Mouse (Mus musculus): ENCODE measurements around the gene Wipi1. TPM values are rescaled to one million over a fixed set of nuclear protein-coding genes. Genes with fewer than 3 reads are reported as not detected.
"Not testable (repeated sequence)": the region's sequence is repeated elsewhere in the genome, so short reads cannot be mapped to it uniquely, and the experiment has no call there.

The Wipi1 gene
- 10 to 100 TPM; 59.7 to 64.9 TPM for total RNA-seq (2021)
- long read RNA-seq, experiment 1, transcript Wipi1-202 (13 exons, 2,050 nt): major isoform, 23 of 40 reads
- long read RNA-seq, experiment 1, partial matches to known transcripts: 12 of 40 reads
- long read RNA-seq, experiment 1, other reads (novel, unspliced or antisense): 4 of 40 reads
- long read RNA-seq, experiment 2, transcript Wipi1-202 (13 exons, 2,050 nt): major isoform, 32 of 48 reads
- long read RNA-seq, experiment 2, partial matches to known transcripts: 9 of 48 reads
- long read RNA-seq, experiment 2, other reads (novel, unspliced or antisense): 4 of 48 reads

DNA sequence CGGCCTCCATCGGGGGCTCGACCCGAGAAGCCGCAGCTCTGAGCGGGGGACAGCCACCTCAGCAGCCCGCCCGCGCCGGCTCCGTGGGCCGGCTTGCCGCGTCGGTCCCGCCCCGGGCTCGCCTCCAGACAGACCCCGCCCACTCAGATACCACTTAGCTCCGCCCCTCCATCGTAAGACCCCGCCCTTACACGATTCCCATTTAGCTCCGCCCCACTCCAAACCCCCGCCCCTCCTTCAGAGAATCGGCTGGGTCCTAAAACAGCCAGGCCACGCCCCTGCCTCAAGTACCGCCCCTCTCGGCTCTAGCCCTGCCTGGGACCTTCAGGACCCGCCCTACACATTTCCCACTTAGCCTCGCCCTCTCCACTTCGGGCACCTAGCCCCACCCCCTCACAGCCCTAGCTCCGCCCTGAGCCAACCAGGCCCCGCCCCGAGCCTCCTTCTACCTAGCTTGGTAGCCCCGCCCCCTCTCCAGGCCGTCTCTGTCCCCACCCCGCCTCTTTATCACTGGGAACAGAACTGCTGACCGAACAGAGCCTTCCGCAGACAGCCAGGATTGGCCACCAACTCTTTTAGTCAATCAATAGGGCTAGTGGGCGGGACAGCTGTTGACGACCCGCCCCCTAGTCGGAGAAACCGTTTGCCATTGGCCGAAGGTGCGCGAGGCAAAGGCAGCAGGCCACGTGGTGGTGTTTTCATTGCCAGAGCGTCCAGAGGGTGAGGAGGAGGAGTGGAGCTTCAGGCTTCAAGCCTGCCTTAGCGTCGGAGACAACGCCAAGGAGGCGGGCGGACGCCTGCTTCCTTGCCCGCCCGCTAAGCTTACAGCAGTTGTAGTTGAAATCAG lies at the start of gene Wipi1:
Wipi1 (minus strand) TSS at position 665 of the 847 bp plus-strand sequence.
- DNase-seq: peak; percentile 99

DNA sequence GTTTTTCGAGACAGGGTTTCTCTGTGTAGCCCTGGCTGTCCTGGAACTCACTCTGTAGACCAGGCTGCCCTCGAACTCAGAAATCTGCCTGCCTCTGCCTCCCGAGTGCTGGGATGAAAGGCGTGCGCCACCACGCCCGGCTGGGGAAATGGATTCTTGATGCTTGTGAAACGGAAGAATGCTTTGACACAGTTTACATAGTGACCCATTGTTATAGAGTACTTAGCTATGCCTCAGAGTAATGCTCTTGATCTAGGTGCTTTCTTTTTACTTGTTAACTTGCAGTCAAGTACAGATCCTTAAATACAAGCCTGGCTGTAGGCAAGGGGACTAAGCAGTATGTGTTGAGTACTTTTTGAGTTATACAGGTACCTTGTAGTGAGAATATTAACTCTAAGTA lies 48.8 kb upstream of the Wipi1 start:
- DNase-seq: not testable (repeated sequence)

DNA sequence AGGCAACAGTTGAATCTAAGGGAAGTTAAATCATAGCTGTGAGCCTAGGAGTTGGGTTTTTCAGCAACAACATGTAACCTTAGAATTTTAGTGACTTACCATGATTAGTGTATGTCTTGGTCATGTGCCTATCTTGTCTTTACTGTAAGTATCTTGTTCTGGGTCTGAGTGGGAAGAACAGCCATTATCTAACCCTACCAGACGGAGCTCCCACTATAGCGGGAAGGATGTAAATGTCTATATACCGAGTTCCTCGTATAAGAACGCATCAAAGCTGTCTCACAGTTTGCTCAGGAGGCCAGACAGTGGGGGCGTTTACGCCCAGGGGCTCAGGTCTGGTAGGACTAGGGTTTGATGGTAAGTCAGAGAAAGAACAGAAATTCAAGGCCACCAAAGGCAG lies 44.5 kb upstream of the Wipi1 start:
- no peak for DNase-seq

DNA sequence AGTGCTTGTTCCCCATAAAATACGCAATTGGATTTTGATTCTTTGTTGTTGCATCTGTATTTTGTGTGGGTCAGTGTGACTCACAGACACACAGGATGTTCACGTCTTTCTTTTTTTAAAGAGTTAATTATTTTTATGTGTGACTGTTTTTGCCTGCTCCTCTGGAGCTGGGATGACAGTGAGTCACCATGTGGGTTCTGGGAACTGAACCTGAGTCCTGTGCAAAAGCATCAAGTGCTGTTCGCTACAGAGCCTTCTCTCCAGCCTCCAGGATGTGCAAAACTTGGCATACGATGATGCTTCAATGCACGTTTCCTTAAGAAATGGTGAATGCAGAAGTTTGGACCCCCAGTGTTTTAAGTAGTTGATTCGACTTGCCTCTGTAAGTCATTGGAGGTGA lies 42.8 kb upstream of the Wipi1 start:
- no peak for DNase-seq

DNA sequence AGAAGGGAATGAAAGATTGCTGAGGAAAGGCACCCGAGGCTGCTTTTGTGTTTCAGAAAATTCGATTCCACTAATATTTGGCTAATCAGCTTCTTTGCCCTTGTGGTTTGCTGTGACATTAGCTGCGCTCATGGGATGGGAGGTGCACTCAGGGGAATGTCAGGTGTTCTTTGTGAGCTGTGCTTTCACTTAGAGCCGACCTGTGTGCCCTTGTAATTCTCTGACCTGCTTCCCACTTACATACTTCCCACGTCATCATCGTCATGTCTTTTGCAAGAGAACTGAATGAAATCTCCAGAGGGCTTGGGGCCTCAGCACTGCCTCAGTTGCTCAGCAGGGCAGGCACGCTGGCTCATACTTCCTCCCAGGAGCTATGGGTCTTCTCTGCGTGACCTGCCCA lies 41.4 kb upstream of the Wipi1 start:
- no peak for DNase-seq

DNA sequence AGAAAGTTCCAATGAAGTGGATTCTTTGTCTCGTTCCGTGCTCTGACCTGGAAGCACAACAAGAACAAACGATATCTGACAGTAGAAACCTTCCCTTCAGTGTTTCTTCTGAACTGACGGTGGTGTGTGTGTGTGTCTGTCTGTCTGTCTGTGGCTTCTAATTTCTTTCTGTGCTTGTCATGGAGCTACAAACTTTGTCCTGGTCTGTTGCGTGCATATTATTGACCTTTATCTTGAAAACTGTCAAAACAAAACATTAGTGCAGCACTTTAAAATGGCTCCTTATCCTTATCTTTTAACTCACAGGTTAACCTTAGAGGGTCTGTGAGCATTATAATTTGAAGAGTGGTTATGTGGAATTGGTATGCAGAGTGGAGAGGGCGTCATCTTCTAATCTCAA lies 40.7 kb upstream of the Wipi1 start:
- DNase-seq: no peak

DNA sequence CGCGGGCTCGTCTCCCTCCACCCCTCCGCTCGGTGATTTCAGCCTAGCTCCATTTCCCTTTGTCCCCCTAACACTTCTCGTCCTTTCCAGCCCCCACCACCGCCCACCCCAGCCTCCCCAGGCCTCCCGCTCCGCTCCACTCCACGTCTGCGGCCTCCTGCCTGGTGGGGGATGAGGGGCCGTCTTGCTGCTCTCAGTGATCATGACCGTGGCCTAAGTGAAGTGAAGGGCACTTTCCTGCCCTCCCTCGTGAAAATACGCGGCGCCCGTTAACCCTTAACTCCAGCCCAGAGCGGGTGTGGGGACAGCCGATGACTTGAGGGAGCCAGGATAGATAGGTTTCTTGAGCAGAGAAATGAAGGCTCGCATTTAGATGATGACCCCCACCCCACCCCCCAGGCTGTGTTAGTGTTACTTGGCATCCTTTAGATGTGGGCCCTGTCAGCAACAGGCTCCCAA lies 39.8 kb upstream of the Wipi1 start:
- peak; percentile 36 for DNase-seq

DNA sequence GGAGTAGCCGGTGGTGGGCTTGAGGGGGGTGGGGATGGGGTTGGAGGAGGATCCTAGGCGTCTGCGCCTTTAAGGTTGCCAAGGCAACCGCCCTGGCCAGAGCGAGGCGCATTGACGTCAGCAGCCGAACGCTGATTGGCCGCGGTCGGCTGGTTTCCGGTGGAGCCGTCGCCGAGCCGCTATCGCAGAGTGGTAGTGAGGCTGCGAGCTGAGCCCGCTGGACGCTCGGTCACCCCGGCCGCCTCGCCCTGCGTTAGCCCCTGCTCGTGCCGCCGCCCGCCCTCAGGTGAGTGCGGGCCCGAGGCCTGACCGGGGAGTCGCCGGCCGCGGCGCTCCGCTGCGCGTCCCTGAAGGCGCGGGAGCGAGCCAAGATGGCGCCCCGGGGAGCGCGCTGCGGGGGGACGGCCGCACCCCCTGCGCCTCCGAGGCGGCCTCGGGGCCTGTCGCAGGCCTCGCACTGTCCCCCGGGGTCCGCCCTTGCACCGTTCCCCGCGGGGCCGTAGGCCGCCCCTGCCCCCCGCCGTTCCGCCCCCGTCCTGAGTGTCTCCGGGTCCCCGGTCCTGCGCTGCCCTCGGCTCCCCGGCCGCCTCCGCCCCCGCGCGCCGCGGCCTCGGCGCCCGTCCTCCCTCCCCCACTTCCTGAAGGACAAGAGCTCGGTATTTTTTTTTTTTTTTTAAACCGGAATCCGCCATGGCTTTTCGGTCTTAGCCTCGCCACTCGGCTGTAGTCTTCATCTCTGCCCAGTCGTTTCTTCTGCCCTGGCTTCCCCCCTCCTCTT lies 39.2 kb upstream of the Wipi1 start:
- peak; percentile 91 for DNase-seq

DNA sequence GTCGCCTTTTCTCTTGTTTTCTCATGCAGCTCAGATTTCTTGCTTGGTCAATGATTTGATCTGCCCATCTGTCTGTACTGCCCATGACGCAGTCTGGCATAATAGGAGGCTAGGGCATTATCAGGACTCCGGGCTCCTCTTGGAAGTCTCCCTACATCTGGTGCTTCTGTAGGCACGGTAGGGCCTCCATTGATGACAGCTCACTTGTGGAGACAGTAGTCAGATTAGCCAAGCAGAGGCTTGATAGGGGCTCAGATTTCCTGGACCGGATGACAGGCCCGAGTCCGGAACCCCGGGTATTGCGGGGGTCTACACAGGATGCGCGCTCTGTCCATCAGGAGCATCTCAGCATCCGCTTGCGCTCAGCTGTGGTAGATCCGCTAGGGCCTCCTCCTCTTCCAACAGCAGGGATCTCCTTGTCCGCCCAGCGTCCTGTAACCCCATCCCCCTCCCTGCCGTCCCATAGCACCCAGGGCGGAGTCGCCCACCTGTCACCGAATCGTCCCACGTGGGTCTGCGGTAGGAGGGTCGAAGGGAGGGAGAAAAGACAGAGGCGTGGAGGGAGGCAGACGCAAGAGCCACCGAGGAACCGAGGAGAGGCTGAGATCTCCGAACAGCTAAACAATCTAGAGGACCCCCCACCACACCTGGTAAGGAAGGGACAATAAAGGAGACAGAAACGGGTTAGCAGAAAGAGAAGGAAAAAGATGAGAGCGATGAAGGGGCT lies 38.4 kb upstream of the Wipi1 start:
- peak; percentile 74 for DNase-seq

DNA sequence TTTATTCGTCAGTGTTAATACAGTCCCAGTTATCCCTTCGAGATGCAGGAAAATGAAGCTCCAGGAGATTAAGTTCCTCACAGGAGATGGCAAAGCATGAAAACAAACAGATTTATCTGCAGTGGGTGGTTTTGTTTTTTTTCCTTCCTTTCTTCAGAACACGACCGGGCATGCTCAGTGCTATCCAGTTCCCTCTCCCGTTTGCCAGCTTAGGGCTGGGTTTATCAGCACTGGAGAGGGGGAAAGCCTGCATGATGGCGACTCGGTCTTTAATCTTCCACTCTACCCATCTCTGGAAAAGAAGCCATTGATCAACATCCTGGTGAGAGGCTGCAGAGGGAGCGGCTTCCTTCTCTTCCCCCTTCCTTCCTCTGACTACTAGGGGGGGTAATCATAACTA lies 37.4 kb upstream of the Wipi1 start, which contains the start of gene Prkar1a:
Prkar1a (plus strand) TSS at position 200 of the 400 bp plus-strand sequence.
- no peak for DNase-seq

DNA sequence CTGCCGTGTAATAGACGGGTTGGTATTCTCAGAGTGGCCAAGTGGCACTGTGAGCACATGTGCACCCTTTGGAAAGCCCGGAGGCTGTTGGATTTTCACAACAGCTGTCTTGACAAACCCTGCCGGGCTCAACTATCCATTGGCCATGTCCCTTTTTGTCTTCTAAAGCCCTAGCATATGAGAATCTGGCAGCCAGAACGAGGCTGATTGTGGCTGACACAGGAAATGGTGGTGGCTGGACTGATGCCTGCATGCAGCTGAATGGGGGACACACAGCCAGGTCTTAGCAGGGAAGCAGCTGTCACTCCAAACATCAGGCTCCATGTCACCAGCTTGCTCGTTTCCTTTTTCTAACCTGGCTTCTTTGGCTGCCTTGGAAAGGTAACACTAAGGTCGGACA lies 36.7 kb upstream of the Wipi1 start:
- no peak for DNase-seq

DNA sequence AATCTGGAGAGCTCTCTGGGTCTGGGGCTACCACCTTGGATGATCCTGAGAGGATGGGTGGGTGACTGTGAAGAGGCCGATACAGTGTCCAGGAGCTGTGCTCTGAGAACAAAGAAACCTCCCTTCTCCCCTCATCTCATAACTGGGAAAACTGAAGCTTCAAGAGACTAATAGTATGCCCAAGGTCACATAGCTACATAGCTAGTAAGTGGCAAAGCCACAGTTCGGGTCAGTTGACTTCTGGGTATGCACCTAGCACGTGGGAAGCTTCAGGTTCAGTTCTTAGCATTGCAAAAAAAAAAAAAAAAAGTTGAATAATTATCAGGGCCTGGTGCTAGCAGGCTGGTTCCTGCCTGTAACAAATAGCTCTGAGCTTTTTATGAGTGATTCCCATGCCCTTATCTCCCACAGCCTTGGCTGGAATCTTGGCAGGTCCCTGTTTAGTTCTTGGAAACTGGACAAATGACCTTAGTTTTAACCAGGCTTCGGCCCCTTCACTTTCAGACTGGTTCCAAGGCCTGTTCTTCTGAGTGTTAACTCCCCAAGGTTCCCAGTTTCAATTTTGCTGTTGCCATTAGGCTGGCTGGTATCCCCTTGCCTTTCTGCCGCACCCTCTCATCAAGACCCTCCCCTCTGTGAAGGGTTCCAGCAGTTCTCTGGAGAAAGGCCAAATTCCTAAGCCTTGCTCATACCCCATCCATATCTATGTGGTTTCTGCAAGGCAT lies 29.9 kb upstream of the Wipi1 start:
- no peak for DNase-seq

DNA sequence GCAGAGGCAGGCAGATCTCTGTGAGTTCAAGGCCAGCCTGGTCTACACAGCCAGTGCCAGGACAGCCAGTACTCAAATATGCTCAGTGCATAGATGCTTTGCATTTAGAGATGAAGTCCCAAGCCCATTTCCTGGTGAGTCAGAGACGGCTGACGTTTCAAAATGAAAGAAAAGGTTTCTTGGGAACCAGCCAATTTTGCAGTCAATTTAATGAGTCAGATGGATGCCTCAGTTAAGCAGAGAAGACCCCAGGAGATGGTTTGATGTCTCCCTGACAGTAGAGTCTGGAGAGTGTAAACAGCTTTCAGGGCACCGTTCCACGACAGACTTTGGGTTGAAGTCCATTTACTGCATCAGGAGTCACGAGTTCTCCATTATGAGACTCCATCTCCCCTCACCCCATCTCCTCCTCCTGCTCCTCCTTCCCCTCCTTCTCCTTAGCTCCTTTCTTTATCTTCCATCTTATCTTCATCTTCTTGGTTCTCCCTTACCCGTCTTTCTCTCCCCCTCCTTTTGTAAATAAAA lies 24.2 kb upstream of the Wipi1 start:
- DNase-seq: no peak

DNA sequence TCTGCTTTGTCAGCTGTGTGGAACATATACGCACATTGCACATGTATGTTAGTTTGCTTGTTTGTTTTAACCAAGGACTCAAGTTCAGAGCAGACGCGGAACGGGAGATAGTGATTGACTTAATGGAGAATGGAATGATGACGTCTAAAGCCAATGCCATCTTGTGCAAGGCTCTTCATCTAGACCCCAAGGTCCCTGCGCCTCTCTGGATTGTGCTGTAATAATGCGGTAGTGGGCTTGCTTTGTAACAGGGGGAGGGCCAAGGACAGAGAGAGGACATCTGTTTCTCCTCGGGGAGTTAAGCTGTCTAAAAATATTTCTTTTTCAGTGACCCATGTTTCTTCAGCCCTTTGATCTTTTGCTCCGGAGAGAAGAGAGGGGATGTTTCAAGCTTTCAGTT lies 23.2 kb upstream of the Wipi1 start:
- no peak for DNase-seq

DNA sequence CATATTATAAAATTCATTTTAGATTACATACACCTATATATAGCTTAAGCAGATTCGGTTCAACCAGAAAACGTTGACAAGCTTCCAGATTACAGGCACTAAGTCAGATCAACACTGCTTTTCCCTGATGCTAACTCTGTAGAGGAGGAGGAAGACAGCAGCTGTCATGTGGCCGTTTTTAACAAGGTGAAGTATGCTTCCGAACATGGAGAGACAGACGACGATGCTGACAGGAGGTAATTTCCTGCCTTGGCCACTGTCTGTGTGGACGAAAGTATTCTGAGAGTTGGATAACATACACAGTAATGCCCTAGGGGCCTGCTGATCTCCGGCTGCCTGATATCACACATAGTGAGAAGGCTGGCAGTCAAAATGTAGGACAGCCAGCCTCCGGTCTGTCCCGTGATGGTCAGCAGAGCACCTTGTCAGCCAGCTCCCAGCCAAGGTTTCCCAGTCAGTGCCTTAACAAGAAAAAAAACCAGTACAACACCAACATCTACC lies 17.3 kb upstream of the Wipi1 start:
- DNase-seq: no peak

DNA sequence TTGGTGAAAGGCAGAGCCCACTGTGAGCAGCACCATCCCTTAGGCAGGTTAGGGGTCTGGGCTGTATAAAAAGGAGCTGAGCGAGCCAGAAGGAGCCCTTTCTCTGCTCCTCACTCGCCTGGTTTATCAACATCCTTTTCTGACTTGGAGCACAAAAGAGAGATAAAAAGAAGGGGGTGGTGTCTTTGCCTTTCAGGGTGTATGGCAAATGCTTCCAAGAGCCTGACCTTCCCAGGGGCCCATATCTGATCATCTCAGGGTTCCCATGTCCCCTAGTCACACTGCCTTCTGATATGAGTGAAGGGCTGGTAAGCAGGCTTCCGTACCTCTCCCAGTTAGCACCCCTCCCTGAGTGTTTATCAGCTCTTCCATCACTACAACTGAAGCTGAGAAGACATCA lies 16.3 kb upstream of the Wipi1 start:
- DNase-seq: no peak

DNA sequence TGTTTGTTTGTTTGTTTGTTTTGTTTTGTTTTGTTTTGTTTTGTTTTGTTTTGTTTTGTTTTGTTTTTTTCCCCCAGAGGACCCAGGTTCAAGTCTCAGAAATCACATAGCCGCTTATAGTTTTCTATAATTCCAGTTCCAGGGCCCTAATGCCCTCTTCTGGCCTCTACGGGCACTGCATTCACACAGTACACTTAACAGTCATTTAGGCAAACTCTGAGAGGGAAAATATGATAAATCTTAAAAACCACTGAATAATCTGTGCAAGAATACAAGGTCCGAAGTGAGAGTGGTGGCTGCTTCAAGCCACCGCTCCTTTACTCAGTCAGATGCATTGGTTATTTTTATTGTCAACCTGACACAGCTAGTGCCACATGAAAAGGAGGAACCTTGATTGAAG lies 15.9 kb upstream of the Wipi1 start:
- no peak for DNase-seq

DNA sequence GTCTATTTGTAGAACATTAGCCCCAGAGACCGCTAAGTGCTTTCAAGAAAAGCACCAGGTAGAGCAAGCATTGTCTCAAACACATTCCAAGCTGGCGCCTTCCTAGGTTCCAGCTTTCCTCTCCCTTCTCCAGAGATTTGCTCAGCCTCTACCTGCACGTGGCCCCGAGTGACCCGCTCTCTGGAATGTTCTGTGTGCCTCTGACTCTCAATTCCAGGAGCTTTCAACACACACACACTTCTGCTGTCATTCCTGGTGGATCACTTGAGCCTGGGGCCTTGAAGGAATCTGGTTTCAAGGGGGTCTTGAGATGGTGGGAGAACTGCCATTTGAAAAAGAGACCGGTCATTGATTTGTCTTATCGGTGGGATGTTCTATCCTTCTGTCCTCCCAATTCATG lies 11.5 kb upstream of the Wipi1 start:
- DNase-seq: no peak

DNA sequence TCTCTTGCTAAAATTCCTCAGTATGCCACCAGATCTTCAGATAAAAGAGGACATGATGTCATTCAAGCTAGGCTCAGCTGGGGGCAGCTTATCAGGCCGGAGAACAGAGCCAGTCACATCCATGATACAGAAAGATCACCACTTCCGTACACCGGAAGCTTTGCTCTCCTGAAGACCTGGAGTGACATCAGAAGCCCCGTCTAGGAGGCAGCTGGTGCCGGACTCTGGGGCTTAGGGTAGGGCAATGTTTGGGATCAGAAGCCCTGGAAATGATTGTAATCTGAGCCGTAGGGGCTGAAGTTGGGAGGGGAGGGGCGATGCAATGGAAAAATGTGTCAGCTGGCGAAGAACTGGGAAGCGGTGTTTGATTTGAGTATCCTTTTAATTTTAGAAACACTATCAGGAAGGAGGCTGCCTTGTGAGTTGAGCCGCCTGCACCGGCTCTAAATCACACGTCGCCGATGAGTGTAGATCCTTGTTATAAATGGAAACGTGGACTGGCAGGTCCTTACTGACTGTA lies 10.8 kb upstream of the Wipi1 start:
- no peak for DNase-seq

DNA sequence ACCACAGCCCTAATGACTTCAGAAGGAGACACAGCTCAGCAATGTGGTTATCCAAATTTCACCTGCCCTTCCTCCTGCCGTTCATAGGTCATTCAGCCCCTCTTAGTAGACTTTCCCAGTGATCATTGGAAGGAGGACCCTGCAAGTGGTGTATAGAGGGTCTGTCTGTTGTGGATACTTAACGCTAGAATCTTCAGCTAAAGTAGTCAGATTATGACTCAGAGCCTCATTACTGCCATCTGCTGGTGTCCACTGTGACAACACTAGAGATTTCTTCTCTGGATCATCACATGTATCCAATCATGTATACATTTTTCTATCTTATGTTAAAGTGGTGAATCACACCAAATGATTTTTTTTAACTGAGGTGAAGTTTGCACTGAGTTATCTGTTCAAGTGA lies 9.4 kb upstream of the Wipi1 start:
- no peak for DNase-seq

DNA sequence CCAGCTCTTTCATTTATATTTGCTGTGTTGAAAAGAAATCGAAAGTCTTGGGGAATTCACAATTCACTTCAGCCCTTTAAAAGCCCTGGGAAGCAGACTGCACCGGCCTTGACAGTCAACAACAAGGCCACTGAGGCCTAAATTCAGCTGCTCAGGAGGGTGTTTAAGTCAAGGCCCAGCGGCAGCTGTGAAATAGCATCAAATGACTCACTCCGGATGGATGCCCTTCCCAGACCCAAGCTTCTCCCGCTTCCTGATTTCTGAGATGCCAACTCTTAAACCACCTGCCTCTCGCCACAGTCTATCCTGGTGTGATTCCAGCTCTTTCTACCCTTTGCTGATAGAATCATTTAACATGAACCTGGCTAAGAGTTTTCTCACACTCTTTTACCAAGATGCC lies 8.6 kb upstream of the Wipi1 start:
- DNase-seq: no peak

All from gastrocnemius, postnatal 25 days (tissue).